Mouse (Mus musculus) heart, adult 2 months (tissue): ENCODE results near the gene Tbx1. TPM values are rescaled to one million over a fixed set of nuclear protein-coding genes. Genes with fewer than 3 reads are reported as not detected.

Experiments used
- DNase-seq, 2 experiments: peaks; one replicate each; pipeline ENCODE4 v3.0.0; 2021
- H3K27ac ChIP-seq: fragments of 200-600 bp; 2 replicates; pipeline ENCODE4 v1.8.1; 2022
- H3K27me3 ChIP-seq: fragments of 200-500 bp; 2 replicates; pipeline ENCODE4 v1.6.1; 2012; ENCODE audit warnings: mild to moderate bottlenecking, low read length, inconsistent platforms, mixed read lengths; ENCODE audit not compliant: control insufficient read depth, insufficient read depth
- H3K36me3 ChIP-seq: fragments of 200-500 bp; 2 replicates; pipeline ENCODE4 v1.6.1; 2012; ENCODE audit warnings: low read length, inconsistent platforms; ENCODE audit not compliant: control insufficient read depth, insufficient read depth
- H3K4me1 ChIP-seq: fragments of 200-500 bp; 2 replicates; pipeline ENCODE4 v1.6.1; 2011; ENCODE audit warnings: low read length; ENCODE audit not compliant: control insufficient read depth, insufficient read depth
- H3K4me3 ChIP-seq: fragments of 200-600 bp; 2 replicates; pipeline ENCODE4 v1.8.1; 2022
- H3K79me2 ChIP-seq: fragments of 200-500 bp; replicated peaks from 2 replicates; pipeline ENCODE4 v1.6.1; 2012; ENCODE audit warnings: mild to moderate bottlenecking, inconsistent platforms, low read length, moderate library complexity, mixed read lengths; ENCODE audit not compliant: control insufficient read depth, insufficient read depth
- H3K9ac ChIP-seq: fragments of 200-500 bp; 2 replicates; pipeline ENCODE4 v1.6.1; 2012; ENCODE audit warnings: low read depth, mild to moderate bottlenecking, control low read depth, inconsistent platforms, low read length, mixed read lengths
- CTCF ChIP-seq: fragments of 200-600 bp; IDR thresholded peaks from 2 replicates; pipeline ENCODE4 v1.8.1; 2022; ENCODE audit warnings: antibody characterized with exemption, mild to moderate bottlenecking, moderate library complexity
- EP300 ChIP-seq: fragments of 200-500 bp; IDR thresholded peaks from 2 replicates; pipeline ENCODE4 v1.6.1; 2011; ENCODE audit warnings: low read depth, low read length, control low read depth; ENCODE audit not compliant: insufficient read depth
- POLR2A ChIP-seq: fragments of 200-500 bp; IDR thresholded peaks from 2 replicates; pipeline ENCODE4 v1.6.1; 2011; ENCODE audit warnings: mild to moderate bottlenecking, low read depth, low read length, control low read depth; ENCODE audit not compliant: insufficient read depth
- WGBS: fragments of 180-500 bp; shearing (Covaris S2); methylation state at CpG from one replicate; pipeline ENCODE4 v1.1.7; 2018; 5-methylcytosine and 5-hydroxymethylcytosine counted together
- intact Hi-C: fragments of 180-260 bp; cut with DNase I; formaldehyde crosslinking; loops from one replicate; pipeline ENCODE4 v1.15.1; 2025
- polyA plus RNA-seq: library from polyadenylated mRNA; depleted of rRNA; stranded (reverse); fragments of >200 nt; gene quantifications from 2 replicates; pipeline ENCODE4 v1.2.3, GENCODE M21; 2012
- total RNA-seq, 2 experiments: library from RNA; stranded (reverse); gene quantifications; 2 replicates each; pipeline ENCODE4 v1.2.3; 2021

Gene Tbx1
- total and polyA plus RNA-seq, 3 experiments, result 0.68 to 1.3 (median 1.1) TPM

DNA sequence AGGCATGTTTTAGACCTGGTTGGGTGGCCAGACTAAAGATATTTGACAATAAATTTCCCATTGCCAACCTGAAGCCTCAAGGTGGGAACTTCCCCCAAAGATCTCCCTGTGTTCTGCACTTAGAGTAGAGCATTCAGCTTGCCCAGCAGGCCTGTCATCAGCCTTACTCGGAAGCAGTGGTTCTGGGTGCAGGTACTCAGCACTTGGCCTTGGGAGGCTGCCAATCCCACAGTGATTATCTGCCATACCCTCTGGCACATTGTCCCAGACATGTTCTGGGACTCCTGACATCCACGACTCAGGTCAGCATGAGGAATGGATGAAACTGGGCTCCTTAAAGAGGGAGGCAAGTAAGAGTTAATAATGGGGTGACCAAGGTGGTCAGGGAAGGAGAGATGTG lies 26.0 kb downstream of the Tbx1 start:
- Histone ChIP-seq H3K27me3 (no peaks in the 10 kb centered on the region), H3K27ac (no peak overlapping the region), H3K9ac (no peak overlapping the region), H3K79me2 (no peaks in the 10 kb centered on the region), H3K4me1 (no peaks in the 10 kb centered on the region), H3K4me3 (no peak overlapping the region), H3K36me3 (no peaks in the 10 kb centered on the region)
- TF ChIP-seq POLR2A (no peak), EP300 (no peak), CTCF (no peak)
- intact Hi-C loops, result no loop called here
- WGBS, result 47% methylated on average over 2 of the region's 2 CpGs
- peak in 1 of 2 experiments; percentile 18 for DNase-seq

- H3K9ac ChIP-seq, result no peak overlapping the region
- no peaks in the 10 kb centered on the region for H3K27me3 ChIP-seq
- H3K27ac ChIP-seq, result no peak overlapping the region
- no peaks in the 10 kb centered on the region for H3K36me3 ChIP-seq
- DNase-seq, result no peak
- no peak for TF ChIP-seq CTCF
- no peak for TF ChIP-seq POLR2A
- TF ChIP-seq EP300, result no peak
- no peak overlapping the region for H3K4me3 ChIP-seq
- H3K79me2 ChIP-seq, result no peaks in the 10 kb centered on the region
- WGBS, result 86% methylated on average over 3 of the region's 3 CpGs
- no peaks in the 10 kb centered on the region for H3K4me1 ChIP-seq
- intact Hi-C loops, result no loop called here
Measured at GRCm38 (mm10) chr16:18556461-18556860, 34.0 kb downstream of the Tbx1 start.

DNA sequence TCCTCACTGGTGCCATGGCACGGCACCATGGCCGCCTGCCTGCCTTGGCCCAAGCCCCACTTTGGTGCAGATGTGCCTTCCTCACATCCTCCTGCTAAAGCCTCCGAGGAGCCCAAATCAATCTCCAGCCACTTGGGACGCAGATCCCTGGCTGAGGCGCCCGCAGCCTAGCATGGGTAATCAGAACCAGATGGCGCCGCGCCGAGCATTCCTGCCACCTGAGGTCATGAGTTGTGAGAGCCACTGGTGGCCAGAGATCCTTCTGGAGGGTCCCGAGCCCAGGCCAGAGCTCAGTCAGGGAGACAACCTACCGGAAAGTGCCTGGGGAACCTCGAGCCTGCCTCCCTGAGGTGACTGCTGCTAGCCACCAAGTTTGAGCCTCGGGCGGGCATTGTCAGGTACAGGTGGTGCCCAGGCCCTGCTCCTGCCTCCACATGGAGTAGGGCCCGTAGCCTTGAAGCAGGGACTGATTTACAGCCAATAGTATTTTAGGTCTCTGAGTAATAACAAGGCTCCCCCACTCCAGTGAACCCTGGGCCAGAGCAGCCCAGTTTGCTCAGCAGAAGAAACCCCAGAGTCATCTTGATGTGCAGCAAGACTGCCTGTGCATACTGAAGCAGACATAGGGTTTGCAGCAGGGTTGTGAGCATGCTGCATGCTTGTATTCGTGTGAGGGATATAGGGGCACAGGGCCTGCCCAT lies 35.1 kb downstream of the Tbx1 start:
- intact Hi-C loops, result no loop called here
- DNase-seq, result peak; percentile 49 to 50
- H3K36me3 ChIP-seq, result no peaks in the 10 kb centered on the region
- H3K4me1 ChIP-seq, result no peaks in the 10 kb centered on the region
- no peaks in the 10 kb centered on the region for H3K79me2 ChIP-seq
- no peaks in the 10 kb centered on the region for H3K27me3 ChIP-seq
- TF ChIP-seq POLR2A (no peak), EP300 (no peak), CTCF (peak; percentile 12; the same call in 1 of the 2 replicates)
- 44% methylated on average over 17 of the region's 17 CpGs for WGBS
- H3K4me3 ChIP-seq, result no peak overlapping the region
- H3K9ac ChIP-seq, result no peak overlapping the region
- no peak overlapping the region for H3K27ac ChIP-seq

GRCm38 (mm10) chr16:18554721-18555120 lies 35.8 kb downstream of the Tbx1 start:
- no peaks in the 10 kb centered on the region for H3K36me3 ChIP-seq
- H3K27me3 ChIP-seq, result no peaks in the 10 kb centered on the region
- no peaks in the 10 kb centered on the region for H3K4me1 ChIP-seq
- no peak overlapping the region for H3K9ac ChIP-seq
- no peak overlapping the region for H3K27ac ChIP-seq
- H3K79me2 ChIP-seq, result no peaks in the 10 kb centered on the region
- TF ChIP-seq EP300 (no peak), CTCF (no peak), POLR2A (no peak)
- intact Hi-C loops, result no loop called here
- DNase-seq, result no peak
- no peak overlapping the region for H3K4me3 ChIP-seq
- WGBS, result 73% methylated on average over 2 of the region's 2 CpGs

- no peak for DNase-seq
Measured at GRCm38 (mm10) chr16:18552106-18552710, 38.3 kb downstream of the Tbx1 start.

GRCm38 (mm10) chr16:18551604-18552003 lies 38.9 kb downstream of the Tbx1 start:
- H3K27me3 ChIP-seq, result no peaks in the 10 kb centered on the region
- no peak for DNase-seq
- H3K27ac ChIP-seq, result no peak overlapping the region
- H3K4me1 ChIP-seq, result no peaks in the 10 kb centered on the region
- no peaks in the 10 kb centered on the region for H3K79me2 ChIP-seq
- 74% methylated on average over 9 of the region's 9 CpGs for WGBS
- no peak overlapping the region for H3K4me3 ChIP-seq
- H3K9ac ChIP-seq, result no peak overlapping the region
- H3K36me3 ChIP-seq, result no peaks in the 10 kb centered on the region
- intact Hi-C loops, result no loop called here
- TF ChIP-seq POLR2A, result no peak
- no peak for TF ChIP-seq EP300
- TF ChIP-seq CTCF, result no peak

More at GRCm38 (mm10) chr16:18552106-18552710, 38.3 kb downstream of the Tbx1 start:
- no peak overlapping the region for H3K9ac ChIP-seq
- no peaks in the 10 kb centered on the region for H3K27me3 ChIP-seq
- H3K27ac ChIP-seq, result no peak overlapping the region
- no peak for TF ChIP-seq CTCF
- TF ChIP-seq POLR2A, result no peak
- no peak for TF ChIP-seq EP300
- intact Hi-C loops, result no loop called here
- H3K4me1 ChIP-seq, result no peaks in the 10 kb centered on the region
- H3K79me2 ChIP-seq, result no peaks in the 10 kb centered on the region
- no peak overlapping the region for H3K4me3 ChIP-seq
- 87% methylated on average over 11 of the region's 11 CpGs for WGBS
- H3K36me3 ChIP-seq, result no peaks in the 10 kb centered on the region
